Mouse (Mus musculus) CD4-positive helper T cell, adult 2 months (primary cell): ENCODE data around the gene Ric1.
A peak's percentile ranks its signal among the peaks of the same experiment; 100 is the strongest.

ENCODE experiments used
- DNase-seq: peaks from one replicate; pipeline ENCODE4 v3.0.0-alpha.2; 2012; ENCODE audit warnings: low read depth, missing footprints, low spot score

The Ric1 gene

GRCm38 (mm10) chr19:29607521-29607920 lies 85.4 kb downstream of the Ric1 start:
- DNase-seq, result no peak

GRCm38 (mm10) chr19:29608212-29608611 lies 86.1 kb downstream of the Ric1 start:
- DNase-seq, result no peak

GRCm38 (mm10) chr19:29610907-29611306 lies 88.8 kb downstream of the Ric1 start:
- DNase-seq, result no peak

GRCm38 (mm10) chr19:29612102-29612501 lies 90.0 kb downstream of the Ric1 start:
- no peak for DNase-seq

GRCm38 (mm10) chr19:29641055-29641454 lies 119.0 kb downstream of the Ric1 start:
- DNase-seq, result peak; percentile 88

GRCm38 (mm10) chr19:29641510-29641909 lies 119.4 kb downstream of the Ric1 start:
- DNase-seq, result no peak

GRCm38 (mm10) chr19:29642211-29642610 lies 120.1 kb downstream of the Ric1 start:
- no peak for DNase-seq

GRCm38 (mm10) chr19:29643194-29643922 lies 121.3 kb downstream of the Ric1 start:
- DNase-seq, result no peak

- DNase-seq, result peak; percentile 31
Observed at GRCm38 (mm10) chr19:29644747-29645146, 122.7 kb downstream of the Ric1 start.

GRCm38 (mm10) chr19:29647651-29648549 lies 125.8 kb downstream of the Ric1 start, which contains the start of gene Ermp1:
Gene Ermp1, minus strand, starts transcription at chr19:29648415.
- DNase-seq, result peak; percentile 93

GRCm38 (mm10) chr19:29648550-29648914 lies 126.5 kb downstream of the Ric1 start:
- DNase-seq, result no peak

- DNase-seq, result no peak
Observed at GRCm38 (mm10) chr19:29649683-29650082, 127.6 kb downstream of the Ric1 start.

GRCm38 (mm10) chr19:29653768-29654265 lies 131.7 kb downstream of the Ric1 start:
- DNase-seq, result no peak

- DNase-seq, result no peak
Observed at GRCm38 (mm10) chr19:29655148-29655547, 133.1 kb downstream of the Ric1 start.

- no peak for DNase-seq
Observed at GRCm38 (mm10) chr19:29656029-29656428, 133.9 kb downstream of the Ric1 start.
